Mouse (Mus musculus): ENCODE measurements around the gene Cavin1.

DNA sequence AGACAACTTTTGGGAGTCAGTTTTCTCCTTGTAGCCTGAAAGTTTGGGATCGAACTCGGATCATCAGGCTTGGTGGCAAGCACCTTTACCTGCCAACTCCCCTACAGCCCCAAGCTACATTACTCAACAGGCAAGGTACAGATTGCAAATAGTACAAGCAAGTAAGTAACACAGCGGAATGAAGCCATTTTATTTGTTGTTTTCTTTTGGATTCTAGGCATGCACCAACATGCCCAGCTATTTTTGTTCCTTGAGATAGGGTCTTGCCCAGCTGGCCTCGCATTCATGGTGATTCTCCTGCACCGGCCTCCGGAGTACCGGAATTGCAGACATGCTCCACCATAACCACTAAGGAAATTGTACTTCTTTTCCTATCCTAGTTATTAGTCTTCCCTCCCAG, 2.6 kb upstream of the Cavin1 start:
- no peak for TF ChIP-seq CTCF (conservative IDR thresholded peaks at IDR 0.05 in 1 of 2, IDR thresholded peaks at IDR 0.05 in 1 of 2; ENCODE audit: low read depth in 2 of 2, low read length in 2 of 2)
- TF ChIP-seq ZNF384 (IDR thresholded peaks at IDR 0.05; ENCODE audit: low read depth, low read length): no peak
- TF ChIP-seq E2F4 (IDR thresholded peaks at IDR 0.05; ENCODE audit: insufficient replicate concordance, low read depth, low read length): no peak
- no peak for TF ChIP-seq ELF1 (IDR thresholded peaks at IDR 0.05; ENCODE audit: low read depth, low read length)

Data from CH12.LX (cell line).